Mouse (Mus musculus): ENCODE measurements around the gene Celf1. TPM values are rescaled to one million over a fixed set of nuclear protein-coding genes. Genes with fewer than 3 reads are reported as not detected.
A peak's percentile ranks its signal among the peaks of the same experiment; 100 is the strongest.
"Not testable (repeated sequence)": the region's sequence is repeated elsewhere in the genome, so short reads cannot be mapped to it uniquely, and the experiment has no call there.

Celf1 gene
- 93.9 and 98.7 TPM in 2 replicates for polyA plus RNA-seq (2015; fragmentation: Nextera tagmentation; extraction: Ambion mirVana)

GRCm38 (mm10) chr2:90940233-90941229, at the start of gene Celf1:
TSS of gene Celf1 (plus strand) at chr2:90940382.
- peak within 1 kb of the TSS; percentile 99 for H3K9ac ChIP-seq
- peak; percentile 93 for ATAC-seq (ENCODE audit: extremely low read depth, insufficient number of reproducible peaks, low FRiP score, low TSS enrichment)
- no peaks in the 10 kb centered on the region for H3K27me3 ChIP-seq (replicated peaks)
- peak within 1 kb of the TSS; percentile 93 for H3K4me3 ChIP-seq
- peaks cover 45% of the 10 kb centered on the region for H3K4me1 ChIP-seq
- H3K4me2 ChIP-seq = peak within 1 kb of the TSS; percentile 82
- under 1% methylated on average over 96 of the region's 113 CpGs for WGBS
- no peaks in the 10 kb centered on the region for H3K36me3 ChIP-seq
- peak within 1 kb of the TSS; percentile 96 for H3K27ac ChIP-seq (replicated peaks)
- no peaks in the 10 kb centered on the region for H3K9me3 ChIP-seq

- Histone ChIP-seq H3K4me3 (no peak overlapping the region), H3K27me3 (replicated peaks) (peaks cover 14% of the 10 kb centered on the region), H3K9ac (peak overlapping the region; percentile 26; the same call in 1 of the 2 replicates), H3K4me1 (peaks cover 32% of the 10 kb centered on the region), H3K27ac (replicated peaks) (no peak overlapping the region; the same call in 1 of the 2 replicates), H3K9me3 (no peaks in the 10 kb centered on the region), H3K36me3 (peaks cover 64% of the 10 kb centered on the region), H3K4me2 (no peak overlapping the region)
- no peak for ATAC-seq (ENCODE audit: extremely low read depth, insufficient number of reproducible peaks, low FRiP score, low TSS enrichment)
- WGBS = 57% methylated on average over 6 of the region's 6 CpGs
Observed at GRCm38 (mm10) chr2:90893673-90894298, 46.4 kb upstream of the Celf1 start.

- H3K4me2 ChIP-seq; ATAC-seq (ENCODE audit: extremely low read depth, insufficient number of reproducible peaks, low FRiP score, low TSS enrichment); H3K9ac ChIP-seq; H3K9me3 ChIP-seq; H3K4me3 ChIP-seq; H3K27ac ChIP-seq (replicated peaks); H3K27me3 ChIP-seq (replicated peaks): not testable (repeated sequence)
- peaks cover 69% of the 10 kb centered on the region for H3K36me3 ChIP-seq
- 64% methylated on average over 3 of the region's 3 CpGs for WGBS
- H3K4me1 ChIP-seq = peaks cover 29% of the 10 kb centered on the region
Observed at GRCm38 (mm10) chr2:90894299-90894677, 45.9 kb upstream of the Celf1 start.

- H3K9ac ChIP-seq = peak overlapping the region; percentile 96
- peak overlapping the region; percentile 94 for H3K27ac ChIP-seq (replicated peaks)
- H3K9me3 ChIP-seq = no peaks in the 10 kb centered on the region
- peak overlapping the region; percentile 82 for H3K4me3 ChIP-seq
- no peak for ATAC-seq (ENCODE audit: extremely low read depth, insufficient number of reproducible peaks, low FRiP score, low TSS enrichment)
- no peaks in the 10 kb centered on the region for H3K27me3 ChIP-seq (replicated peaks)
- peak overlapping the region; percentile 84 for H3K4me2 ChIP-seq
- peaks cover 27% of the 10 kb centered on the region for H3K4me1 ChIP-seq
- WGBS = 85% methylated on average over 2 of the region's 2 CpGs
- peaks cover 68% of the 10 kb centered on the region for H3K36me3 ChIP-seq
Observed at GRCm38 (mm10) chr2:90903398-90903797, 36.8 kb upstream of the Celf1 start.

GRCm38 (mm10) chr2:90904076-90904855, 35.9 kb upstream of the Celf1 start, which contains the start of the genes Kbtbd4 and Ndufs3:
TSS of gene Kbtbd4 (plus strand) at chr2:90904740.
TSS of gene Ndufs3 (minus strand) at chr2:90904827.
- Histone ChIP-seq H3K4me1 (peaks cover 31% of the 10 kb centered on the region), H3K9ac (peak within 1 kb of the TSS; percentile 96), H3K27me3 (replicated peaks) (no peaks in the 10 kb centered on the region), H3K4me3 (peak within 1 kb of the TSS; percentile 82), H3K27ac (replicated peaks) (peak within 1 kb of the TSS; percentile 94), H3K9me3 (no peaks in the 10 kb centered on the region), H3K36me3 (peaks cover 68% of the 10 kb centered on the region), H3K4me2 (peak within 1 kb of the TSS; percentile 84)
- ATAC-seq (ENCODE audit: extremely low read depth, insufficient number of reproducible peaks, low FRiP score, low TSS enrichment) = peak; percentile 83
- under 1% methylated on average over 43 of the region's 43 CpGs for whole genome bisulfite sequencing

GRCm38 (mm10) chr2:90904856-90905224, 35.3 kb upstream of the Celf1 start:
- Histone ChIP-seq H3K4me3 (peak overlapping the region; percentile 82), H3K4me1 (peaks cover 37% of the 10 kb centered on the region), H3K27ac (replicated peaks) (peak overlapping the region; percentile 94), H3K27me3 (replicated peaks) (no peaks in the 10 kb centered on the region), H3K9ac (peak overlapping the region; percentile 96), H3K9me3 (no peaks in the 10 kb centered on the region), H3K4me2 (peak overlapping the region; percentile 84), H3K36me3 (peaks cover 68% of the 10 kb centered on the region)
- peak; percentile 45; the same call in 1 of the 2 replicates for ATAC-seq (ENCODE audit: extremely low read depth, insufficient number of reproducible peaks, low FRiP score, low TSS enrichment)
- WGBS = under 1% methylated on average over 21 of the region's 21 CpGs

GRCm38 (mm10) chr2:90906721-90907120, 33.5 kb upstream of the Celf1 start:
- Histone ChIP-seq H3K9me3 (no peaks in the 10 kb centered on the region), H3K4me3 (no peak overlapping the region), H3K9ac (no peak overlapping the region), H3K27ac (replicated peaks) (no peak overlapping the region), H3K36me3 (peaks cover 69% of the 10 kb centered on the region), H3K4me1 (peaks cover 40% of the 10 kb centered on the region), H3K4me2 (no peak overlapping the region), H3K27me3 (replicated peaks) (no peaks in the 10 kb centered on the region)
- 97% methylated on average over 2 of the region's 2 CpGs for WGBS
- no peak for ATAC-seq (ENCODE audit: extremely low read depth, insufficient number of reproducible peaks, low FRiP score, low TSS enrichment)

- no peak for ATAC-seq (ENCODE audit: extremely low read depth, insufficient number of reproducible peaks, low FRiP score, low TSS enrichment)
- Histone ChIP-seq H3K4me2 (no peak overlapping the region), H3K27me3 (replicated peaks) (no peaks in the 10 kb centered on the region), H3K4me1 (peaks cover 41% of the 10 kb centered on the region), H3K4me3 (no peak overlapping the region), H3K36me3 (peaks cover 89% of the 10 kb centered on the region), H3K27ac (replicated peaks) (no peak overlapping the region), H3K9me3 (no peaks in the 10 kb centered on the region), H3K9ac (no peak overlapping the region)
- WGBS = 68% methylated on average over 1 of the region's 1 CpGs
Observed at GRCm38 (mm10) chr2:90910861-90911260, 29.3 kb upstream of the Celf1 start.

GRCm38 (mm10) chr2:90911668-90912067, 28.5 kb upstream of the Celf1 start:
- Histone ChIP-seq H3K4me2 (no peak overlapping the region), H3K27me3 (replicated peaks) (no peaks in the 10 kb centered on the region), H3K9ac (no peak overlapping the region), H3K4me1 (peaks cover 43% of the 10 kb centered on the region), H3K9me3 (no peaks in the 10 kb centered on the region), H3K4me3 (no peak overlapping the region), H3K27ac (replicated peaks) (no peak overlapping the region), H3K36me3 (peaks cover 85% of the 10 kb centered on the region)
- no peak for ATAC-seq (ENCODE audit: extremely low read depth, insufficient number of reproducible peaks, low FRiP score, low TSS enrichment)
- 80% methylated on average over 1 of the region's 1 CpGs for WGBS

- H3K4me1 ChIP-seq = peaks cover 54% of the 10 kb centered on the region
- no peak for ATAC-seq (ENCODE audit: extremely low read depth, insufficient number of reproducible peaks, low FRiP score, low TSS enrichment)
- H3K36me3 ChIP-seq = peaks cover 66% of the 10 kb centered on the region
- H3K27ac ChIP-seq (replicated peaks) = peak overlapping the region; percentile 51
- H3K4me2 ChIP-seq = no peak overlapping the region
- H3K27me3 ChIP-seq (replicated peaks) = no peaks in the 10 kb centered on the region
- no peak overlapping the region for H3K4me3 ChIP-seq
- 59% methylated on average over 2 of the region's 2 CpGs for WGBS
- no peak overlapping the region; the same call in 1 of the 2 replicates for H3K9ac ChIP-seq
- H3K9me3 ChIP-seq = no peaks in the 10 kb centered on the region
Observed at GRCm38 (mm10) chr2:90913671-90914070, 26.5 kb upstream of the Celf1 start.

GRCm38 (mm10) chr2:90915516-90915915, 24.7 kb upstream of the Celf1 start:
- Histone ChIP-seq H3K4me3 (no peak overlapping the region), H3K9me3 (no peaks in the 10 kb centered on the region), H3K4me2 (peak overlapping the region; percentile 79), H3K27me3 (replicated peaks) (no peaks in the 10 kb centered on the region), H3K9ac (peak overlapping the region; percentile 99), H3K36me3 (peaks cover 47% of the 10 kb centered on the region), H3K27ac (replicated peaks) (no peak overlapping the region), H3K4me1 (peaks cover 44% of the 10 kb centered on the region)
- no peak for ATAC-seq (ENCODE audit: extremely low read depth, insufficient number of reproducible peaks, low FRiP score, low TSS enrichment)
- WGBS = 87% methylated on average over 1 of the region's 1 CpGs
